In the genomic region with DNA sequence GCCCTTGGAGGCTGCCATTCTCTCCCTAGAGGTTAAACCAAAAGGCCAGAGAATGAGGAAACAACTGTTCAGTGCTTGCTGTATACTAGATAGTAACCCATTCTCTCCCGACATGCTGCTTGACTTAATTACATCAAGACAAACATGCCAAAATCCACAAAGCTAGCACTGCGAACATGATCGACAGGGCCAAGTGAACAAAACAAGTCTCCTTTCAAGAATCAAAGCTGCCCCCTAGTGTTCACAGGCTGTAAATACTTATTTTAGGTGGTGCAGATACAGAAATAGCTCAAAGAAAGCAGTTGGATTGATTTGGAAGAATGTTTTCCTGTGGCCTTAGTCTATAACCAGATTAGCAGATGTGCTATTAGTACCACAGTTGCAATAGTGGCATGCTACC, we compare ENCODE assay signal across 9 mouse cellular contexts. TPM values are rescaled to one million over a fixed set of nuclear protein-coding genes. Genes with fewer than 3 reads are reported as not detected.
A peak's percentile ranks its signal among the peaks of the same experiment; 100 is the strongest.
DNase-seq lines count a peak whose midpoint lies in the region; ATAC-seq and TF ChIP-seq lines count a peak whose summit lies in the region.
"Had no signal": no experiment of that assay in that cellular context is flagged by ENCODE, and none has a peak within 500 bp of the region (broad histone marks: within the 10 kb centered on the region; RNA-seq: fewer than 3 reads in every experiment).

No protein-coding gene starts in this region.

- no peak for ATAC-seq in intestine, postnatal 0 days
- ATAC-seq in intestine, embryonic 16.5 days, result no peak
- ATAC-seq in CD4-positive, CD25-positive, alpha-beta regulatory T cell, adult 4 months, result peak; percentile 68
- ATAC-seq in forebrain, postnatal 0 days, result peak; percentile 60
- peak; percentile 54 for ATAC-seq in neural tube, embryonic 14.5 days (ENCODE audit: low read depth)

- WGBS in intestine, postnatal 0 days, result 36% methylated on average over 3 of the region's 3 CpGs
- 37% methylated on average over 3 of the region's 3 CpGs for WGBS in intestine, embryonic 16.5 days
- 13% methylated on average over 3 of the region's 3 CpGs for WGBS in forebrain, postnatal 0 days
- 35% methylated on average over 3 of the region's 3 CpGs for WGBS in neural tube, embryonic 14.5 days

- no peak overlapping the region for H3K4me2 ChIP-seq in intestine, postnatal 0 days (replicated peaks; ENCODE audit: low read depth)
- no peak overlapping the region for H3K4me2 ChIP-seq in intestine, embryonic 16.5 days (ENCODE audit: low read depth, low read length)
- no peak overlapping the region for H3K4me2 ChIP-seq in forebrain, postnatal 0 days (ENCODE audit: low read depth)
- H3K4me2 ChIP-seq in neural tube, embryonic 14.5 days (ENCODE audit: low read depth, low read length), result no peak overlapping the region

- TF ChIP-seq CTCF in intestine, postnatal 0 days (IDR thresholded peaks at IDR 0.05; ENCODE audit: low read depth), result peak; percentile 75
- TF ChIP-seq CTCF in forebrain, postnatal 0 days (IDR thresholded peaks at IDR 0.05; ENCODE audit: low read depth), result peak; percentile 80

- H3K9me3 ChIP-seq in intestine, postnatal 0 days (ENCODE audit: control insufficient read depth), result no peaks in the 10 kb centered on the region
- no peaks in the 10 kb centered on the region for H3K9me3 ChIP-seq in intestine, embryonic 16.5 days (ENCODE audit: control insufficient read depth, low read length)
- H3K9me3 ChIP-seq in forebrain, postnatal 0 days (ENCODE audit: low read length), result no peaks in the 10 kb centered on the region
- H3K9me3 ChIP-seq in neural tube, embryonic 14.5 days (ENCODE audit: control insufficient read depth, low read length), result no peaks in the 10 kb centered on the region

- H3K27ac ChIP-seq in intestine, postnatal 0 days (ENCODE audit: low read depth, low read length), result no peak overlapping the region
- H3K27ac ChIP-seq in intestine, embryonic 16.5 days (ENCODE audit: low read length), result no peak overlapping the region
- no peak overlapping the region for H3K27ac ChIP-seq in forebrain, postnatal 0 days (ENCODE audit: low read depth, low read length)
- H3K27ac ChIP-seq in neural tube, embryonic 14.5 days (ENCODE audit: low read depth, low read length), result no peak overlapping the region

- H3K9ac ChIP-seq in intestine, postnatal 0 days (ENCODE audit: low read depth, low read length), result no peak overlapping the region
- no peak overlapping the region for H3K9ac ChIP-seq in intestine, embryonic 16.5 days (ENCODE audit: low read depth, low read length)
- no peak overlapping the region for H3K9ac ChIP-seq in forebrain, postnatal 0 days
- H3K9ac ChIP-seq in neural tube, embryonic 14.5 days (replicated peaks; ENCODE audit: low read depth, low read length), result no peak overlapping the region

- H3K4me1 ChIP-seq in intestine, postnatal 0 days (replicated peaks; ENCODE audit: control insufficient read depth, insufficient read depth, low read length), result no peaks in the 10 kb centered on the region
- no peaks in the 10 kb centered on the region for H3K4me1 ChIP-seq in intestine, embryonic 16.5 days (ENCODE audit: control insufficient read depth, insufficient read depth, low read length)
- H3K4me1 ChIP-seq in forebrain, postnatal 0 days (ENCODE audit: insufficient read depth), result no peaks in the 10 kb centered on the region
- no peaks in the 10 kb centered on the region for H3K4me1 ChIP-seq in neural tube, embryonic 14.5 days (ENCODE audit: control insufficient read depth, insufficient read depth, low read length)

- H3K36me3 ChIP-seq in intestine, postnatal 0 days (ENCODE audit: control insufficient read depth, insufficient read depth), result no peaks in the 10 kb centered on the region
- no peaks in the 10 kb centered on the region for H3K36me3 ChIP-seq in intestine, embryonic 16.5 days (ENCODE audit: control insufficient read depth, insufficient read depth, low read length)
- peaks cover 10% of the 10 kb centered on the region; the same call in 1 of the 2 replicates for H3K36me3 ChIP-seq in forebrain, postnatal 0 days (ENCODE audit: insufficient read depth)
- H3K36me3 ChIP-seq in neural tube, embryonic 14.5 days (ENCODE audit: control insufficient read depth, insufficient read depth, low read length), result no peaks in the 10 kb centered on the region

- H3K4me3 ChIP-seq in intestine, postnatal 0 days (ENCODE audit: low read depth, low read length), result no peak overlapping the region
- no peak overlapping the region for H3K4me3 ChIP-seq in intestine, embryonic 16.5 days (ENCODE audit: low read length)
- H3K4me3 ChIP-seq in forebrain, postnatal 0 days (ENCODE audit: low read depth, low read length), result no peak overlapping the region
- no peak overlapping the region for H3K4me3 ChIP-seq in neural tube, embryonic 14.5 days (ENCODE audit: low read depth, low read length)

- no peaks in the 10 kb centered on the region for H3K27me3 ChIP-seq in intestine, postnatal 0 days (replicated peaks; ENCODE audit: control insufficient read depth, insufficient read depth, low read length)
- H3K27me3 ChIP-seq in intestine, embryonic 16.5 days (replicated peaks; ENCODE audit: control insufficient read depth, insufficient read depth, low read length), result no peaks in the 10 kb centered on the region
- H3K27me3 ChIP-seq in forebrain, postnatal 0 days (ENCODE audit: insufficient read depth, low read length), result no peaks in the 10 kb centered on the region
- no peaks in the 10 kb centered on the region for H3K27me3 ChIP-seq in neural tube, embryonic 14.5 days (ENCODE audit: control insufficient read depth, insufficient read depth, low read length)

- DNase-seq in brain, adult 2 months (ENCODE audit: low read depth, low spot score), result peak; percentile 61
- peak; percentile 83 for DNase-seq in forebrain, postnatal 0 days
- DNase-seq in layer of hippocampus, postnatal 10 days (ENCODE audit: low spot score in 2 of 2), result peak; percentile 50 to 57
- DNase-seq in adrenal gland, adult 8-10 months, result no peak

RNA-seq across cellular contexts. Expression of a gene that starts 44.3 kb away (rescaled TPM):
- polyA plus RNA-seq in intestine, postnatal 0 days (2015; fragmentation: Nextera tagmentation; extraction: Ambion mirVana), result 21.8 and 24.1 TPM in 2 replicates
- 0.53 and 0.87 TPM in 2 replicates for polyA plus RNA-seq in intestine, embryonic 16.5 days (2015; fragmentation: Nextera tagmentation; extraction: Ambion mirVana)
- not detected for polyA plus RNA-seq in CD4-positive, CD25-positive, alpha-beta regulatory T cell, adult 4 months (2017; shearing (Covaris generic))
- total RNA-seq in forebrain, postnatal 0 days (2014; rRNA removed), result 0.14 and 0.15 TPM in 2 replicates
- 0.10 and 0.34 TPM in 2 replicates for polyA plus RNA-seq in forebrain, postnatal 0 days (2015; fragmentation: Nextera tagmentation; extraction: Ambion mirVana)
- total RNA-seq in layer of hippocampus, postnatal 10 days (2021), result under 1 TPM in 1 of 2 experiments, not detected in 1; 0.22 TPM
- 0.12 and 0.42 TPM in 2 replicates for polyA plus RNA-seq in neural tube, embryonic 14.5 days (2014; fragmentation: Nextera tagmentation; extraction: Ambion mirVana)
- 10 to 100 TPM in 1 of 4 experiments, 1 to 10 TPM in 1, under 1 TPM in 2; 0.41 to 11.4 (median 2.7) TPM for total RNA-seq in adrenal gland, adult 8-10 months (2022)
- polyA plus RNA-seq: lung, embryonic 16.5 days had no signal

Comparison
In these comparisons a context has a peak if more than half of its experiments do, and no peak if none do; other contexts are left out.
1. RNA of a gene that starts 44.3 kb away (polyA plus RNA-seq): 21.8 to 24.1 TPM in intestine, postnatal 0 days; 0.53 to 0.87 TPM in intestine, embryonic 16.5 days, 0.12 to 0.42 TPM in neural tube, embryonic 14.5 days, not detected in CD4-positive, CD25-positive, alpha-beta regulatory T cell, adult 4 months and 0.10 to 0.34 TPM in forebrain, postnatal 0 days; every median in the first group is over 10 times any median in the second.
2. ATAC-seq: peak in CD4-positive, CD25-positive, alpha-beta regulatory T cell, adult 4 months (single experiment), forebrain, postnatal 0 days (single experiment) and neural tube, embryonic 14.5 days (single experiment); none in intestine, postnatal 0 days (single experiment) and intestine, embryonic 16.5 days (single experiment).